ENCODE assay signal across 8 mouse cellular contexts in the genomic region with DNA sequence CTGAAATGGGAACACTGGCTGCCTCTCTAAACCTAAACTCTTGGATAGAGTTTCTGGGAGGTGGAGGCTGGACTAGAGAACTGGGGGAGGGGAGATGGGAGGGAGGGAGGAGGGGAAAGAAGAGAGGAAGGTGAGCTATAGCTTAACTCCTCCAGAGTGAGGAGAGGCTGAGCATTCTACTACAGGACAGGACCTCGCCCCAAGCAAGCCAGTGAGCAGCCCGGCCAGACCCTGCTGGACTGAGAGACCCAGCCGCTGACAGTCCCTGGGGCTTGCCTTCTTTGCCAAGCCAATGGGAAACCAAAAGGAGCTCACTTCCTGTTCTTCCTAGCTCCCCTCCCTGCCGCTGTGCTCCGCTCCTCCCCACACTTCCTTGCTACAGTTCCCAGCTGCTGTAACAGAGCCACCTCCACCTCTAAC. TPM values are rescaled to one million over a fixed set of nuclear protein-coding genes. Genes with fewer than 3 reads are reported as not detected.
DNase-seq lines count a peak whose midpoint lies in the region; ATAC-seq and TF ChIP-seq lines count a peak whose summit lies in the region.

No protein-coding gene starts in this region.

- H3K9me3 ChIP-seq in E14TG2a.4 (ENCODE audit: low read length) = peaks cover 3% of the 10 kb centered on the region
- no peaks in the 10 kb centered on the region for H3K9me3 ChIP-seq in heart, embryonic 15.5 days (replicated peaks)
- H3K9me3 ChIP-seq in limb, embryonic 11.5 days (ENCODE audit: control insufficient read depth, low read length) = no peaks in the 10 kb centered on the region
- no peaks in the 10 kb centered on the region for H3K9me3 ChIP-seq in stomach, embryonic 15.5 days

- H3K9ac ChIP-seq in heart, embryonic 15.5 days = no peak overlapping the region
- no peak overlapping the region for H3K9ac ChIP-seq in limb, embryonic 11.5 days (ENCODE audit: low read length)
- no peak overlapping the region for H3K9ac ChIP-seq in stomach, embryonic 15.5 days

- peak overlapping the region; percentile 50 for H3K4me2 ChIP-seq in heart, embryonic 15.5 days
- H3K4me2 ChIP-seq in limb, embryonic 11.5 days (ENCODE audit: low read depth, severe bottlenecking) = peak overlapping the region; percentile 15; the same call in 1 of the 2 replicates
- peak overlapping the region; percentile 36 for H3K4me2 ChIP-seq in stomach, embryonic 15.5 days

- H3K4me3 ChIP-seq in E14TG2a.4 (replicated peaks; ENCODE audit: low read length) = peak overlapping the region; percentile 45
- no peak overlapping the region for H3K4me3 ChIP-seq in heart, embryonic 15.5 days
- H3K4me3 ChIP-seq in limb, embryonic 11.5 days (ENCODE audit: low read depth, low read length) = no peak overlapping the region
- 0 out of 2 replicates have a peak overlapping the region, but pooled peaks have one; percentile 3 for H3K4me3 ChIP-seq in stomach, embryonic 15.5 days (replicated peaks)

- no peak for ATAC-seq in heart, embryonic 15.5 days (replicated peaks; ENCODE audit: insufficient number of reproducible peaks, insufficient read depth, low FRiP score, low read depth)
- ATAC-seq in limb, embryonic 11.5 days (ENCODE audit: insufficient number of reproducible peaks, low FRiP score, low TSS enrichment, low read depth) = no peak
- 0 out of 2 replicates have a peak, but pooled peaks have one; percentile 25 for ATAC-seq in stomach, embryonic 15.5 days (ENCODE audit: insufficient read depth, low FRiP score, low read depth)

- no peaks in the 10 kb centered on the region for H3K27me3 ChIP-seq in E14TG2a.4 (ENCODE audit: insufficient read depth, low read length)
- 0 out of 2 replicates have a peak, but pooled peaks cover 18% of the 10 kb centered on the region for H3K27me3 ChIP-seq in heart, embryonic 15.5 days
- no peaks in the 10 kb centered on the region; the same call in 1 of the 2 replicates for H3K27me3 ChIP-seq in limb, embryonic 11.5 days (ENCODE audit: control insufficient read depth, insufficient read depth, low read length)
- H3K27me3 ChIP-seq in stomach, embryonic 15.5 days (replicated peaks) = no peaks in the 10 kb centered on the region

- H3K4me1 ChIP-seq in E14TG2a.4 (replicated peaks; ENCODE audit: low read depth, low read length) = peaks cover 52% of the 10 kb centered on the region
- peaks cover 7% of the 10 kb centered on the region; the same call in 1 of the 2 replicates for H3K4me1 ChIP-seq in heart, embryonic 15.5 days (replicated peaks)
- peaks cover 4% of the 10 kb centered on the region; the same call in 1 of the 2 replicates for H3K4me1 ChIP-seq in limb, embryonic 11.5 days (ENCODE audit: control insufficient read depth, insufficient read depth, low read length)
- peaks cover 3% of the 10 kb centered on the region; the same call in 1 of the 2 replicates for H3K4me1 ChIP-seq in stomach, embryonic 15.5 days

- WGBS in heart, embryonic 15.5 days = 27% methylated on average over 5 of the region's 5 CpGs
- 16% methylated on average over 5 of the region's 5 CpGs for WGBS in limb, embryonic 11.5 days
- WGBS in stomach, embryonic 15.5 days = 17% methylated on average over 5 of the region's 5 CpGs

- H3K27ac ChIP-seq in heart, embryonic 15.5 days = peak overlapping the region; percentile 47; the same call in 1 of the 2 replicates
- no peak overlapping the region for H3K27ac ChIP-seq in limb, embryonic 11.5 days (replicated peaks; ENCODE audit: low read depth, low read length)
- peak overlapping the region; percentile 28; the same call in 1 of the 2 replicates for H3K27ac ChIP-seq in stomach, embryonic 15.5 days

- DNase-seq in R1 (ENCODE audit: low read depth, low spot score) (peak; percentile 52), MN1 (ENCODE audit: low spot score) (no peak)
- peak; percentile 35 for DNase-seq in limb, embryonic 11.5 days (ENCODE audit: low spot score)
- no peak for DNase-seq in ovary, postnatal 14 days (ENCODE audit: low spot score)
- no peak for DNase-seq in thymus, postnatal 36 days

- H3K36me3 ChIP-seq in E14TG2a.4 (ENCODE audit: insufficient read depth, low read length) = peaks cover 56% of the 10 kb centered on the region
- H3K36me3 ChIP-seq in heart, embryonic 15.5 days = peaks cover 9% of the 10 kb centered on the region
- no peaks in the 10 kb centered on the region for H3K36me3 ChIP-seq in limb, embryonic 11.5 days (ENCODE audit: control insufficient read depth, insufficient read depth, low read length)
- no peaks in the 10 kb centered on the region for H3K36me3 ChIP-seq in stomach, embryonic 15.5 days

- TF ChIP-seq CTCF in E14TG2a.4 (conservative IDR thresholded peaks at IDR 0.05; ENCODE audit: low read length) = no peak

RNA-seq across cellular contexts. Expression of a gene that starts 19.6 kb away (rescaled TPM):
- polyA plus RNA-seq in heart, embryonic 15.5 days (2015; fragmentation: Nextera tagmentation; extraction: Ambion mirVana) = 3.5 and 4.8 TPM in 2 replicates
- 2.9 and 3.6 TPM in 2 replicates for polyA plus RNA-seq in limb, embryonic 11.5 days (2014; fragmentation: Nextera tagmentation; extraction: Ambion mirVana)
- polyA plus RNA-seq in stomach, embryonic 15.5 days (2015; fragmentation: Nextera tagmentation; extraction: Ambion mirVana) = 4.0 and 5.3 TPM in 2 replicates

RNA-seq across cellular contexts. Expression of a gene that starts 37.8 kb away (rescaled TPM):
- 43.6 and 45.5 TPM in 2 replicates for polyA plus RNA-seq in heart, embryonic 15.5 days (2015; fragmentation: Nextera tagmentation; extraction: Ambion mirVana)
- 104 TPM in 2 replicates for polyA plus RNA-seq in limb, embryonic 11.5 days (2014; fragmentation: Nextera tagmentation; extraction: Ambion mirVana)
- polyA plus RNA-seq in stomach, embryonic 15.5 days (2015; fragmentation: Nextera tagmentation; extraction: Ambion mirVana) = 51.9 and 60.6 TPM in 2 replicates

RNA-seq across cellular contexts. Expression of a gene that starts 46.2 kb away (rescaled TPM):
- polyA plus RNA-seq in heart, embryonic 15.5 days (2015; fragmentation: Nextera tagmentation; extraction: Ambion mirVana) = 11.3 and 12.6 TPM in 2 replicates
- polyA plus RNA-seq in limb, embryonic 11.5 days (2014; fragmentation: Nextera tagmentation; extraction: Ambion mirVana) = 8.5 and 8.6 TPM in 2 replicates
- polyA plus RNA-seq in stomach, embryonic 15.5 days (2015; fragmentation: Nextera tagmentation; extraction: Ambion mirVana) = 16.7 and 18.1 TPM in 2 replicates

RNA-seq across cellular contexts. Expression of a gene that starts 48.5 kb away (rescaled TPM):
- polyA plus RNA-seq in heart, embryonic 15.5 days (2015; fragmentation: Nextera tagmentation; extraction: Ambion mirVana) = 0.88 and 2.4 TPM in 2 replicates
- polyA plus RNA-seq in limb, embryonic 11.5 days (2014; fragmentation: Nextera tagmentation; extraction: Ambion mirVana) = 2.0 and 2.1 TPM in 2 replicates
- 157 and 165 TPM in 2 replicates for polyA plus RNA-seq in stomach, embryonic 15.5 days (2015; fragmentation: Nextera tagmentation; extraction: Ambion mirVana)

Comparison
In these comparisons a context has a peak if more than half of its experiments do, and no peak if none do; other contexts are left out.
1. H3K4me3 ChIP-seq: peak in E14TG2a.4 (single experiment) and stomach, embryonic 15.5 days (single experiment); none in heart, embryonic 15.5 days (single experiment) and limb, embryonic 11.5 days (single experiment).
2. DNase-seq: peak in R1 (single experiment) and limb, embryonic 11.5 days (single experiment); none in ovary, postnatal 14 days (single experiment), thymus, postnatal 36 days (0 of 2) and MN1 (single experiment).
3. Peak in every context shown above with its lines, with median percentiles within 50 percentile points of each other: H3K4me2 ChIP-seq.